Mouse (Mus musculus) c-Kit-positive CD71-positive TER-119-negative erythroid progenitor cells, embryonic 14.5 days (primary cell): Measurements from ENCODE around the gene Bcl10.
"Not testable (repeated sequence)": the region's sequence is repeated elsewhere in the genome, so short reads cannot be mapped to it uniquely, and the experiment has no call there.

ENCODE experiments used
- DNase-seq: peaks from one replicate; pipeline ENCODE4 v3.0.0-alpha.2; 2013; ENCODE audit warnings: low read depth

The Bcl10 gene

DNA sequence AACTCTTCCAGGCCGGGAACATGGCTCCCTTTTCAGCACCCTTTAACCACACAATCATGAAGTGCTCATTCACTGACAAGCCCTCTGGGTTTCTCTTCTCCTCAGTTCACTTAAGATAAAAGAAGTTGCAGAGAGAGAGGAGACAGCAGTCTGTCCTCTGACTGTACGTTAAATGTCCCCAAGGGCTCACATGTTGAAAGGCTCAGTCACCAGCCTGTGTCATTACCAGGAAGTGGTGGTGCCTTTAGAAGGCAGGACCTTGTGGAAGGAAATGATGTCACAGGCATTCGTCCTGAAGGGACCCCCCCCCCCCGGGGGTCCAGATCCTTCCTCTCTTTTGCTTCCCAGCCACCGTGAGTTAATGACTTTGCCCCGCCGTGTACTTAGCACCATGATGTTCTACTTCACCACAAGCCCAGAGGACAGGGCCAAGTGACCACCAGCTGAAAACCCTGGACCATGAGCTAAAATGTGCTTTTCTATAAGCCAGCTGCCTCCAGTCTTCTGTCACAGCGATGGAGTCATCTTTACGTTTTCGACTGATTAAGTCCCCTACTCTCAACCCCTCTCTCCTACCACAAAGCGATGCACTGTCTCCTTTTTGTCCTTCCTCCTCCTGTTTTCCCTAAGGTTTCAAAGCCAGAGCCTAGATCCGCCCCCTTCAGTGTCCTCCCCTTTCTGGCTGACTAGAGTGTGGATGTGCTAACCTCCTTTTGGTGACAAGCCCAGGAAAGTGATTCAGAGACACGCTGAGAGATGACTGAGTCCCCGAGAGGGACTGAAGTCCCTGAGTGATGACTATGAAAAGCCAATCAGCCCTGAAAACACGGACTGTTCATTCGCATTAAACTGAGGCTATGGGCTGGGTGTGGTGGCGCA is 28.9 kb downstream of the Bcl10 start:
- no peak for DNase-seq

DNA sequence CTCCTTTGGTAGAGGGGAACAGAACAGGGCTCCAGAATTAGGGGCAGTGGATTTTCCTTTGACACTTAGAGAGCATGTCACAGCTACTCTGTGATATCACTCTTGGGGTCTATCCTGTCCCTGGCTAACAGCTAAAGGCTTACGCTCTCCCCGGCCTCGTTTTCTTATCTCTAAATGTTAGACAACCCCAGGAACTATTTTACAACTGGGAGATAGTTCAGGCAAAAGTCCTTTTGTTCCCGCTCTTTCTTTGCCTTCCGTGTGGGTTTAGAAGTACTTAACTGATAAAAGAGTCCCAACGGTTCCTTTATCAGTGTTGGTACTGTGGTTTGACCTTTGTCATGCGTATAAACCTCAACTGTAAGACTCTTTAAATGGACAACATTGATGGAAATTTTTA is 30.3 kb downstream of the Bcl10 start:
- no peak for DNase-seq

DNA sequence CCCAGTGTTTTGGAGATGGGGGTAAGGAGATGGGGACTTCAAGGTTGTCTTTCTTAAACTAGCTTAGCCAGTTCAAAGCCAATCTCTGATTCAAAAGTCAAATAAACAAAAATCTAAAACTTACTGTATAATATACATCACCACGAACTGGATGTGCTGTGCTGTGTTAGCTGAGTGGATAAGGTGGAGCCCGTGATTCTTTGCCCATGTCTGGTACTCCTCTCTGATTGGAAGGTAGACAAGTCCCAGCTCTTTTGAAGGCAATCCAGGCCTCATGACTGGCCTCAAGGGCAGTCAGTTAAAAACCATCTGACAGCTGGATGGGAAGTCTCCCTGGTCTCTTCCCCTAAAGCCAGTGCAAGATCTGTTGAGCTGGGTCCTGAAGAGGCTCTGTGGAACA is 30.8 kb downstream of the Bcl10 start:
- no peak for DNase-seq

DNA sequence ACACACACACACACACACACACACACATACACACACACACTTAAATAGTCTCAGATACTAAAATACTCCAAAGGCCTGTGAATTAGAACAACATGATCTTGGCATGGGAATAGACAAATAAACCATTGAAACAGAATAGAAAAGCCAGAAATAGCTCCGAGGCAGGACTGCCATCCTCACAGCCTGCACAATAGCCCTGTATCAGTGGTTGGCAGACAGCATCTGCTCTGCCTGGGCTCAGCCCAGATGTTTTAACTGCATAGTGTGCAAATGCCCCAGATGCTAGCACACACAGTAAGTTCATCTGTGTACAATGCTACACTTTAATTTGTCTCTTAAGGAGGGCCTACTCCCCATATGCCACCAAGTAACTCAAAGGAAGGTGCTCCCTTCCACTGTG is 37.2 kb downstream of the Bcl10 start:
- no peak for DNase-seq

DNA sequence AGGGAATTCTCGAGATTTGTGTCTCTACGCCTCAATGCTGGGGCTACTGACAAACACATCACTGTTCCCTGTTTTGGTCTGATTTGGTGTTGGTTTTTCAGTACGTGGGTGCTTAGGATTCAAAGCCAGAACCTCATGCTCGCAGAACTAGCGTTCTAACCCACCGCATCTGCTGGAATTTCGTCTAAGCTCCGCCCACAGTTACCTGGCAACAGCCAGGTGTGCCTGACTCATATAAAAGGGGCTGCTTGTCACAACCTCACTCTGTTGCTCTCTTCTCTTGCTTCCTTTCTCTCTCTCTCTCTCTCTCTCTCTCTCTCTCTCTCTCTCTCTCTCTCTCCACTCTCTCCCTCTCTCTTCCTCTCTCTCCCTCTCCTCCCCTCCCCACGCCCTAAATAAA is 39.8 kb downstream of the Bcl10 start:
- no peak for DNase-seq

DNA sequence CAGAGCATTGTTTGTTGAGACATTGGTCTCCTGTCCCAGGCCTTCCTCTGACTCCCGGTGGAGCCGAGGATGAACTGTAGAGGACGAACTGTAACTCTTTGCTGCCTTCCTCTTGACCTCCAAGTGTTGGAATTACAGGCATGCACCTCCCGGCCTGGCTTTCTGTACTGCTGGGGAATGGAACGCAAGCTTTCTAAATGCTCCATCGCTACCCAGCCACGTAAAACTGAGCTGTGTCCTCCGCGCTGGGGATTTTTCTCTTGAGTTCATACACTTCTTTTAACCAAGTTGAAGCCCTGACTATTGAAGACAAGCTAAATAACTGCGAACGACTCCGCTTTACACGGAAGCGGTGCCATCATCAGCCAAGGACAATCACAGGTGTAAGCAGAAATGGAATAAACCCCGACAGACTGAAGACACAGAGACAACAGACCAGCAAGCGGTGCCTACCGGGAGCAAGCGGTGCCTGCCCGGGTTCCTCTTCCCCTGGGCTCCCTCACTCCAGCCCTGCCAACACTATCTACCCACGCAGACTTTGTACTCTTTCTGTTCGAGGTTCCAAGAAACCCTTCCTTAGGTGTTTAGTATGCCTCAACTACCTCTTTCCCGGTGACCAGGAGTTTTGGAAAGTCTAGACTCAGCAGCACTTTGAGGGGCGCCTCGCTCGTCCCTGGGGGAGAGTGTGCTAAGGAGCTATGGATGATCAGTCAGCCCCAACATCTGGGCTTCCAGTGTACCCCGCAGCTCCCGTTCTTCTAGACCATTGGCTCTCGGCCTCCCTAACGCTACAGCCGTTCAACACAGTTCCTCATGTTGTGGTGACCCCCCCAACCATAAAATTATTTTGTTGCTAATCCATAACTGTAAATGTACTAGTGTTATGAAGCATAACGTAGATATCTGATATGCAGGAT is 40.8 kb downstream of the Bcl10 start:
- no peak for DNase-seq

DNA sequence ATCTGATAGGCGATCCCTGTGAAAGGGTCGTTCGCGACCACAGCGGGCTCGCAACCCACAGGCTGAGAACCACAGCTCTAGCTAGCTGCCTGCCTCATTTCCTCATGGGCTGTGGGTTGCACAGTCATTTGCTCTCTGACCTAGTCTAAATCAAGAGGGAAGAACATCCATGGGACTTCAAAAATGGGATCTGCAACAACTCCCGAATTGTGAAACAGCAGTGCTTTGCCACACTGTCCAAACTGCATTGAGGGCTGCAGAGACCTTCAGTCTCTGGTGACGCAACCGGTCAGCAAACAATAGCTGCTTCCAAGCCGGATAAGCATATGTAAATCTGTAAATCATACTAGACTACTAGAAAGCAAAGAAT is 41.4 kb downstream of the Bcl10 start:
- no peak for DNase-seq

DNA sequence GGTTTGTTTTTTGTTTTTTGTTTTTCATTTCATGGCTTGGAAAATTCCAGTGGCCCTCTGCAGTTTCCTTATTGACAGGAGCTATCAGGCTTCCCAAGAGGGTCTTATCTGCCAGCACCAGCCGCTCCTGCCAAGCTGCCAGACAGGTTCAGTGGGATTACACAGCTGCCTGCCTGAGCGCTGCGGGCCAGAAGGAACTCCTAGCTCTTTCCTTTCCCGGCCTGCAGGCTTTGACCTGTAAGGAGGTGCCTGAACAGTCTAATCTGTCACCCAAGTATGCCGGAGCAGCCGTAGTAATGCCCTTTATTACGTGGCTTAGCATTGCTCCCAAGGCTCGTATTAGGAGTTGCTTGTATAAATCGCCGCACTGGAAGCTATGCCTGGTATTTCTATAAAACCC is 41.9 kb downstream of the Bcl10 start:
- no peak for DNase-seq

DNA sequence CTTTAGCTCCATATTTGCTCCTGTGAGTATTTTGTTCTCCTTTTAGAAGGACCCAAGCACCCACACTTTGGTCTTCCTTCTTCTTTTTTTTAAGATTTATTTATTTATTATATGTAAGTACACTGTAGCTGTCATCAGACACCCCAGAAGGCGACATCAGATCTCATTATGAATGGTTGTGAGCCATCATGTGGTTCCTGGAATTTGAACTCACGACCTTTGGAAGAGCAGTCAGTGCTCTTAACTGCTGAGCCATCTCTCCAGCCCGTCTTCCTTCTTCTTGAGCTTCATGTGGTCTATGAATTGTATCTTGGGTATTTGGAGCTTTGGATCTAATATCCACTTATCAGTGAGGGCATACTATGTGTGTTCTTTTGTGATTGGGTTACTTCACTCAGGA is 43.0 kb downstream of the Bcl10 start:
- not testable (repeated sequence) for DNase-seq

DNA sequence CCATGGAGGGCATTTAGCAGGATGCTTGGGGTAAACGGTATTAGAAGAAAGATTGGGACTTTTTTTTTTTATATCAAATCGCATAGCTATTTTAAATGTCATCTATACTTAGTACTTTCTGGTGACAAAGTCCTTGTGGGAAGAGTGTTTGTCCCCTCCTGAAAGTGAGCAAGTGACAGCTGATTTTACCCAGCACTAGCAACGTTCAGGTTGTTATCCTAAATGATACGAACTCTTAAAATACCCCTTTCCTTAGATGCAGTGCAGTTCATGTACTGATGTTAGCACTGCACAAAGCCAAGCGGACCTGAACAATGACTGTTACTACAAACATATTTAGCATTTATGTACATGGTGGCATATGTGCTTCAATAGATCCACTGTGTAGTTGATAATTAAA is 44.2 kb downstream of the Bcl10 start:
- DNase-seq = no peak

DNA sequence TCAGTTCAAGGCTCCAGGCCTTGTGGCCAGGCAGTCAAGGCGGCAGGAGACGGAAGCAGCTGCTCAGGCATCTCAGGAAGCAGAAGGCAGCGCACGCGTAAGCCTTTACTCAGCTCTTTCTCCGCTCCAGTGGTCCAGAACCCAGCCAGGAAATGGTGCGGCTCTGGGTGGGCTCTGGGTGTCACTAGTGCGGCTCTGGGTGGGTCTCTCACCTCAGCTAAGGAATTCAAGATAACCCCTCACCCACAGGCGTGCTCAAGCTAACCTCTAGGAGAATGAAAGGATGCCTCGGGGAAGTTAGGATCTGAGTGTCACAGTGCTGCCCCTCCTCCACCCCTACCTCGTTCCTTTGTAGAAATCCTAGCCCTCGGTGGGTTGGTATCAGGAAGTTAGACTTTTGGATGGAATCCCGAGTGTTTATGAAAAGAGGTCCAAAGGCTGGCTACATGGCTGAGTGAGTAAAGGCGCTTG is 46.5 kb downstream of the Bcl10 start:
- no peak for DNase-seq

DNA sequence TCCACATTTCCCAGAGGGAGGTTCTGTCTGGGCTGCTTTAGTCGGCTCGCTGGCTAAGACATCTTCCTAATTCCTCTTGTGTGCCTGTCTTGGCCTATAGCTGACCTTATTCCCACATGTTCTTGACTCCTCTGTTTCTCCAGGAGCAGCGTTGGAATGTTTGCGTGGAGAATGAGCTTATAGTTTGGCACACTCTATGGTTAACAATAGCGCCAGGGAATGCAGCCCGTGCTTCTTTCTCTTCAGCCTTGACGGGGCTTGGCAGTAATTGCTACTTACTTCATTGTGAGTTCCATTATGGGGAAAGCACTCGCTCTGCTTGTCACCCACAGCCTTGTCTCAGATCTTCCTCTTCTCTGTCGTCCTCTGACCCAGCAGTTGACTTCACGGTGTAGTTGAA is 48.9 kb downstream of the Bcl10 start:
- DNase-seq = no peak

DNA sequence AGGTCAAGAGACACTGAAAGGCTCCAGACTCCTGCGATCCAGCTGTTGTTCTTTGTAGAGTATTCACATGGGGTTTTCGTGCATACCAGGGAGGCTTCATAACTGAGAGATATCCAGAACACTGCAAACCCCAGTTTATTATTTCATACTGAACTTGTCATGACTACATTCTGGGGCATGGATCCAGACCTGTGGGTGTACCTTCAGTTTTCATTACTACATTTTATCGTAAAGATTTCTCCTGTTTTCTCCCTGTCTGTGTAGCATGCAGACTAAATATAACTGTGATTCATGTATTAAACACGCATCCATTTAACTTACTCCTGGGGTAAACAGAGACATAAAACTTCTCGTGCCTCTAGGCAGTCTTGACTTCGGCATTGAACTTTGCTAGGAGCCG is 52.4 kb downstream of the Bcl10 start:
- no peak for DNase-seq
